Mouse (Mus musculus) lung, adult 2 months (tissue): ENCODE measurements around the gene Rnf181. TPM values are rescaled to one million over a fixed set of nuclear protein-coding genes. Genes with fewer than 3 reads are reported as not detected.

Experiments used
- DNase-seq: peaks from one replicate; pipeline ENCODE4 v3.0.0; 2022
- H3K4me1 ChIP-seq: fragments of 200-500 bp; 2 replicates; pipeline ENCODE4 v1.6.1; 2011; ENCODE audit warnings: low read length; ENCODE audit not compliant: control insufficient read depth, insufficient read depth
- H3K4me3 ChIP-seq: fragments of 200-500 bp; replicated peaks from 2 replicates; pipeline ENCODE3; 2011; ENCODE audit warnings: low read depth, mild to moderate bottlenecking, control low read depth, low read length; ENCODE audit errors: extremely low read depth
- CTCF ChIP-seq: fragments of 200-500 bp; IDR thresholded peaks from 2 replicates; pipeline ENCODE4 v1.5.1; 2011; ENCODE audit warnings: mild to moderate bottlenecking, low read length, control low read depth; ENCODE audit not compliant: insufficient read depth
- POLR2A ChIP-seq: fragments of 200-500 bp; IDR thresholded peaks from 2 replicates; pipeline ENCODE4 v1.6.1; 2011; ENCODE audit warnings: low read depth, mild to moderate bottlenecking, control low read depth, low read length, borderline replicate concordance; ENCODE audit errors: extremely low read depth
- WGBS: fragments of 180-500 bp; shearing (Covaris S2); methylation state at CpG from one replicate; pipeline ENCODE4 v1.1.7; 2018; 5-methylcytosine and 5-hydroxymethylcytosine counted together
- polyA plus RNA-seq: library from polyadenylated mRNA; depleted of rRNA; stranded (reverse); fragments of >200 nt; gene quantifications from 2 replicates; pipeline ENCODE4 v1.2.3, GENCODE M21; 2012; rRNA removed

Rnf181 gene
- polyA plus RNA-seq, 1 experiment, result 123 TPM

GRCm38 (mm10) chr6:72315384-72315783, 51.4 kb downstream of the Rnf181 start:
- WGBS, result 70% methylated on average over 2 of the region's 2 CpGs
- peak; percentile 86; the same call in 1 of the 2 replicates for TF ChIP-seq POLR2A
- no peak for TF ChIP-seq CTCF
- DNase-seq, result no peak
- Histone ChIP-seq H3K4me3 (no peak overlapping the region), H3K4me1 (peaks cover 3% of the 10 kb centered on the region)

GRCm38 (mm10) chr6:72313124-72313867, 53.5 kb downstream of the Rnf181 start:
- DNase-seq, result no peak
- 75% methylated on average over 11 of the region's 11 CpGs for WGBS
- TF ChIP-seq CTCF, result no peak
- peak; percentile 70; the same call in 1 of the 2 replicates for TF ChIP-seq POLR2A
- H3K4me3 ChIP-seq, result no peak overlapping the region
- no peaks in the 10 kb centered on the region for H3K4me1 ChIP-seq

GRCm38 (mm10) chr6:72312198-72312597, 54.6 kb downstream of the Rnf181 start:
- no peaks in the 10 kb centered on the region for H3K4me1 ChIP-seq
- WGBS, result 87% methylated on average over 3 of the region's 3 CpGs
- TF ChIP-seq POLR2A (peak; percentile 35; the same call in 1 of the 2 replicates), CTCF (no peak)
- no peak overlapping the region for H3K4me3 ChIP-seq
- no peak for DNase-seq

Other genes with a start within 250 kb of the Rnf181 start
- 26.4 and 26.7 TPM in 2 replicates for gene Atoh8, start 131.4 kb downstream of the Rnf181 start, polyA plus RNA-seq
- gene Sftpb, start 62.3 kb downstream of the Rnf181 start, polyA plus RNA-seq, result 5,575 and 7,301 TPM in 2 replicates
- gene Usp39, start 21.8 kb downstream of the Rnf181 start, polyA plus RNA-seq, result 20.0 and 21.8 TPM in 2 replicates
- gene 0610030E20Rik, start 19.6 kb downstream of the Rnf181 start, polyA plus RNA-seq, result 19.3 and 21.3 TPM in 2 replicates
- gene Tmem150a, start 11.5 kb downstream of the Rnf181 start, polyA plus RNA-seq, result 60.7 and 71.8 TPM in 2 replicates
- gene Vamp5, start 13.5 kb upstream of the Rnf181 start, polyA plus RNA-seq, result 74.6 and 91.7 TPM in 2 replicates
- 291 and 435 TPM in 2 replicates for gene Vamp8, start 23.7 kb upstream of the Rnf181 start, polyA plus RNA-seq
- gene Ggcx, start 47.4 kb upstream of the Rnf181 start, polyA plus RNA-seq, result 43.4 and 46.2 TPM in 2 replicates
- gene Mat2a, start 72.6 kb upstream of the Rnf181 start, polyA plus RNA-seq, result 90.3 and 94.6 TPM in 2 replicates
- 0.19 and 0.32 TPM in 2 replicates for gene Sh2d6, start 154.8 kb upstream of the Rnf181 start, polyA plus RNA-seq
- 67.6 and 67.8 TPM in 2 replicates for gene Capg, start 177.4 kb upstream of the Rnf181 start, polyA plus RNA-seq
- 17.6 and 24.2 TPM in 2 replicates for gene Elmod3, start 231.5 kb upstream of the Rnf181 start, polyA plus RNA-seq
- 27.7 and 38.8 TPM in 2 replicates for gene Retsat, start 231.5 kb upstream of the Rnf181 start, polyA plus RNA-seq